Mouse (Mus musculus) embryonic fibroblast, embryonic 13.5 days (primary cell): ENCODE data around the gene Acads.

ENCODE experiments used
- CTCF ChIP-seq: IDR thresholded peaks from 2 replicates; pipeline ENCODE4 v1.5.1; 2011; ENCODE audit warnings: mild to moderate bottlenecking, control low read depth, low read length, moderate library complexity, borderline replicate concordance; ENCODE audit not compliant: insufficient read depth
- POLR2A ChIP-seq: IDR thresholded peaks from 2 replicates; pipeline ENCODE4 v1.6.1; 2011; ENCODE audit warnings: low read depth, mild to moderate bottlenecking, control low read depth, low read length, moderate library complexity

DNA sequence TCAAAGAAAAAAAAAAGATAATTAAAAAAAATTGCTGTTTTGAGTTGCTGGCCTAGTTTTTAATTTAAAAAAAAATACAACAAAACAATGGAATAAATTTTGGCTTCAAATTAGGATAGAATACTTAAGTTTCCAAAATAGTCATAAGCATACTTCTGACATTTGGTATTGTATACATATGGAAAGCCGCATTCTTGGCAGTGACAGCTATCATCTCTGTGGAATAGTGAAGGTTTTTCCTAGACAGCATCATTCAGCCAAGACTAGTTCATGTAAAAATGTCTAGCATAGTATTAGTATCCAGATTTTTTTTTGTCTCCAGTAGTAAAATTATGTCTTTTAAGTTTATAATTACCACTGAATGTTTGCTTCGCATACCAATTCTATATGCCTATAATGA lies 33.5 kb downstream of the Acads start:
- TF ChIP-seq CTCF (no peak), POLR2A (no peak)
